ENCODE assay signal across 8 mouse cellular contexts in the genomic region with DNA sequence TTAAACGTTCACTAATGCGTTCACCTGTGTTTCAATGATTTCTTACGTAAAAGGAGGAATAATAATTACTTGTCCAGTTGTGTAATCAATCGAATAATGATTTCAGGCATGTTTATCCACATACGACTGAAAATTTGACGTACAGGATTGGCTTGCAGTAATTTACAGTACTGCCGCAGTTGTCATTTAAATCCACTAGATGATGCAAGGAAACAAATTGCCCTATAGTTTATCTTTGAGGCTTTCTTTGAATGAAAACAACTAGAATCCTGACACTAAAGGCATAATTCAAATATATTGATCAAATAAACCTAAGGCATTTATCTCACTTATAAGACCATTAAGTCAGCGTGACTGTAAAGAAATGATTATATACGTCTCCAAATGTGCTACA. TPM values are rescaled to one million over a fixed set of nuclear protein-coding genes. Genes with fewer than 3 reads are reported as not detected.
A peak's percentile ranks its signal among the peaks of the same experiment; 100 is the strongest.
DNase-seq lines count a peak whose midpoint lies in the region; ATAC-seq lines count a peak whose summit lies in the region.

No protein-coding gene starts in this region.

- no peaks in the 10 kb centered on the region for H3K27me3 ChIP-seq in heart, embryonic 13.5 days (replicated peaks)
- H3K27me3 ChIP-seq in hindbrain, embryonic 13.5 days = no peaks in the 10 kb centered on the region

- H3K9ac ChIP-seq in heart, embryonic 13.5 days = peak overlapping the region; percentile 92
- H3K9ac ChIP-seq in hindbrain, embryonic 13.5 days = peak overlapping the region; percentile 99

- no peaks in the 10 kb centered on the region for H3K9me3 ChIP-seq in heart, embryonic 13.5 days
- no peaks in the 10 kb centered on the region for H3K9me3 ChIP-seq in hindbrain, embryonic 13.5 days

- peaks cover 34% of the 10 kb centered on the region for H3K36me3 ChIP-seq in heart, embryonic 13.5 days
- peaks cover 25% of the 10 kb centered on the region for H3K36me3 ChIP-seq in hindbrain, embryonic 13.5 days

- DNase-seq in heart, postnatal 36 days = no peak
- DNase-seq in ovary, postnatal 36 days (ENCODE audit: low spot score) = no peak
- DNase-seq in testis, postnatal 14 days (ENCODE audit: low spot score) = no peak
- DNase-seq in adrenal gland, adult 18-20 months (ENCODE audit: low spot score in 2 of 2) = no peak

- peak overlapping the region; percentile 85 for H3K4me2 ChIP-seq in heart, embryonic 13.5 days
- peak overlapping the region; percentile 68 for H3K4me2 ChIP-seq in hindbrain, embryonic 13.5 days

- WGBS in heart, embryonic 13.5 days = 45% methylated on average over 9 of the region's 9 CpGs
- WGBS in hindbrain, embryonic 13.5 days = 34% methylated on average over 9 of the region's 9 CpGs

- H3K27ac ChIP-seq in heart, embryonic 13.5 days (replicated peaks) = peak overlapping the region; percentile 91
- peak overlapping the region; percentile 98 for H3K27ac ChIP-seq in hindbrain, embryonic 13.5 days

- H3K4me1 ChIP-seq in heart, embryonic 13.5 days = peaks cover 28% of the 10 kb centered on the region
- H3K4me1 ChIP-seq in hindbrain, embryonic 13.5 days (replicated peaks) = peaks cover 31% of the 10 kb centered on the region

- intact Hi-C loops in heart, postnatal 36 days (cut with DNase I) = no loop called here

- no peak for ATAC-seq in heart, embryonic 13.5 days (ENCODE audit: extremely low read depth, insufficient number of reproducible peaks, low FRiP score, low TSS enrichment)
- ATAC-seq in activated CD4-positive, CD25-positive, alpha-beta regulatory T cell, adult 4 months = peak; percentile 7
- ATAC-seq in hindbrain, embryonic 13.5 days (ENCODE audit: low FRiP score) = peak; percentile 29
- ATAC-seq in megakaryocyte progenitor cell, adult 5-6 weeks (replicated peaks; ENCODE audit: poor library complexity) = peak; percentile 11; the same call in 1 of the 2 replicates

- peak overlapping the region; percentile 69 for H3K4me3 ChIP-seq in heart, embryonic 13.5 days
- H3K4me3 ChIP-seq in hindbrain, embryonic 13.5 days = peak overlapping the region; percentile 88

RNA-seq across cellular contexts. Expression of gene Atxn7l3b, which starts 0.4 kb away (rescaled TPM):
- polyA plus RNA-seq in heart, embryonic 13.5 days (2015; fragmentation: Nextera tagmentation; extraction: Ambion mirVana) = 111 and 113 TPM in 2 replicates
- total RNA-seq in heart, postnatal 36 days (2021) = 10 to 100 TPM; 26.4 to 31.2 TPM
- 10 to 100 TPM; 28.9 to 40.0 TPM for polyA plus RNA-seq in activated CD4-positive, CD25-positive, alpha-beta regulatory T cell, adult 4 months (2017; shearing (Covaris generic))
- polyA plus RNA-seq in hindbrain, embryonic 13.5 days (2015; fragmentation: Nextera tagmentation; extraction: Ambion mirVana) = 435 and 450 TPM in 2 replicates
- 43.7 and 47.6 TPM in 2 replicates for total RNA-seq in megakaryocyte progenitor cell, adult 5-6 weeks (2015)
- 49.7 and 65.3 TPM in 2 replicates for total RNA-seq in megakaryocyte progenitor cell, adult 5-6 weeks (2017)
- total RNA-seq in adrenal gland, adult 18-20 months (2021) = 10 to 100 TPM; 66.0 to 80.3 TPM
